Mouse (Mus musculus) telencephalon, adult 2 months (tissue): ENCODE measurements at regions not wholly inside any gene's neighbourhood (a gene's known extent, or its start where the extent isn't known, plus 50 kb on each side); places are given as distances from the start of the nearest gene placed in this dataset.

Experiments
- DNase-seq: peaks from one replicate; pipeline ENCODE4 v3.0.0-alpha.2; 2011; ENCODE audit warnings: low read depth, low spot score

DNA sequence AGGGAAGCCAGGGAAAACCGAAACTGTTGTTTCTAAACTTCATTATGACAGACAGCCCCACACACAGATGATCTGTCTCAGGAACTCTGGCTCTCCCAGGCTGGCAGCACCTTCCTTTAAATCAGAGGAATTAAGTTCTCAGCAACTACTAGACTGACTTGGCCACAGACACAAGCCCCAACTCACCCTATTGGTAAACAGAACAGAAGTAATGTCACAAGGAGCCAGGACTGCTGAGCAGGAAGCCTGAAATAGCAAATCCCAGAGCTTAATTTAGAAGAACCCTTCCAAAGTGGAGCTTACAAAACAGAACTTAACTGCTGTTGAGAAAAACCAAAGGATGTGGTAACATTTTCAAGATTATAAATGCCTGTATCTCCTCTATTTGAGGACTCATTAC lies 174.8 kb downstream of the Nfkbiz start:
- peak; percentile 21 for DNase-seq

DNA sequence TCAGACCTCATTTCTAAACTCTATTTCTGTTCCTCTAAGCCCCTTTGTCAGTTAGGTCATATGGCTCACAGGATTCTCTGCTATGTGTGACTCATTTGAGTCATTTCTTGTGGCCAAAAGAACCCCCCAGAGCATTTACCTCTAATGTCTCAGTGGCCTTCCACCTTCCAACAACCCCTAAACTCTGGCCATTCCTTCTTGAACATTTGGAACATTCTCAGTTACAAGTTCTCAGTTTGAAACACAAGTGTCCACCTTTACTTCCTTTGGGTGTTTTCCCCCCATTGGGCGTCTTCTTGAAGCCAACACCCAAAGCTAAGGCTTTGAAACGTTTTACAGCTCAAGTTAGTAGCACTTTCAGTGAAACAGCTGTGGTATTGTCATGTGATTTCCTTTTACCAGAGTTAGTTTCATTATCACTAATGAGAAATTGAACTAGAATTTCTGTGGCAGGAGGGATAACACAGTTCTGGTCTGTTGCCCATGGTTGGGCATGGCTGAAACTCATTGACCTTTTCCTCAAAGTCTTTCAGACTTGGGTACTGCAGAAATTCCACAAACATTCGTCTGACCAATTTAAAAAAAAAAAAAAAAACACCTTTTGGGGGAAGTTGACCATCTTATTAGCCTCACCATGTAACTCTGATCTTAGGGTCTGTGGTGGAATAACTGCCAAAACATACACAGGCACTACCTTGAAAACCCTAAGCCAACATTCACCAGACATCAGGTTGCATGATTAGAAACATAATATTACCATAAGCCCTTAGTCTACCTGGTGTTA lies 201.8 kb downstream of the Nfkbiz start:
- no peak for DNase-seq

DNA sequence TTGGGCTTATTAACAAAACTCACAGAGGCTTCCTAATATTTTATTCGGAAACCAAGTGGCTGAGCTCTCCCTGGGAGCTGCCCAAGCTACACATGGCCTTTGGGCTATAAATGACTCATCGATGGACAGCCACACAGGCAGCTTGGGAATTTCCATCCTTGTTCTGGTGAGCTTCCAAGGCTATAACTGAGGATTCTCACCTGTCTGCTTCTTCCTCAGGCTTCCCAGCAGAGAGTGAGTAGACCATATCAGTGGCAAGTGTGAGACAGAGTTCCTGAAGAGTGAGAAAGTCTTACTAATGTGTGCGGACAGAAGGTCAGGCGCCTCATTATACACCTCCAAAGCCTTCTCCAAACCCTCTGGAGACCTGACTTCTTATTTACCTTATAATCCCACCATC lies 202.5 kb downstream of the Nfkbiz start:
- DNase-seq, result no peak

GRCm38 (mm10) chr16:55634691-55635090 lies 204.0 kb downstream of the Nfkbiz start:
- no peak for DNase-seq

GRCm38 (mm10) chr16:55632220-55632619 lies 206.5 kb downstream of the Nfkbiz start:
- DNase-seq, result no peak

- no peak for DNase-seq
These were observed 207.1 kb downstream of the Nfkbiz start for GRCm38 (mm10) chr16:55631637-55632036.

DNA sequence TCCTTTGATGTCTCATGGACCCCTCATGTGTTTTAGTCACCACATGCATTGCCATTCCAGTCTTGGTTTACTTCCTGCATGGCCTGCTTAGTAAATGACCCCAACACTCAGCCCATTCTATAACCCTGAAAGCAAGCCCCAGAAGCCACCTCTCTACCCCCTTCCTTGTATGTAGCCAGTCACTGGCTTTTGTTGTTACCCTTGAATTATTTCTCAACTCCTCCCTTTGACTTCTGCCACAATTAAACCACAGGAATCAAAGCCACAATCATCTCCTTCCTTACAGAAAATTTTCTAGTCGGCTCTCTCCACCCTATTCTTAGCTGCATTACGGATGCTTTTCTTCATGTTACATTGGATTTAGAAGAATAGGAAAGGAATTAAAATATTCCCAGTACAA lies 207.7 kb downstream of the Nfkbiz start:
- DNase-seq, result no peak

DNA sequence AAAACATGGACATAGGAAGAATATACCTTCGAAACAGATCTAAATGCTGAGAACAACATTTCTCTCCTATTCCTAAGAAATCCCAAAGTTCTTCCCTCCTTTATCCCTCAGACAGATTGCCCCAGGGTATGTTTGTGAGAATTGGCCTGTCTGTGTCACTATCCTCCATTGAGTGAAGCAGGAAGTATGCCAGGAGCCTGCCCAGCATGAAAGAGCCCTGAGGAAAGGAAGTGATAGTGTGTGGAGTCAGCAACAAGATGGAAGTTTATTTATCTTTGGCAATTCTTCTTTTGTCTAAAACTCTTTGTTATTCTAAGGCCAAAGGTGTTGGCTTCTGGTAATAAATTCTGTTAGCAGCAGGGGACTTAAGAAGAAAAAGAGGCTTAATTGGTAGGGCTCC lies 211.2 kb downstream of the Nfkbiz start:
- DNase-seq, result no peak

DNA sequence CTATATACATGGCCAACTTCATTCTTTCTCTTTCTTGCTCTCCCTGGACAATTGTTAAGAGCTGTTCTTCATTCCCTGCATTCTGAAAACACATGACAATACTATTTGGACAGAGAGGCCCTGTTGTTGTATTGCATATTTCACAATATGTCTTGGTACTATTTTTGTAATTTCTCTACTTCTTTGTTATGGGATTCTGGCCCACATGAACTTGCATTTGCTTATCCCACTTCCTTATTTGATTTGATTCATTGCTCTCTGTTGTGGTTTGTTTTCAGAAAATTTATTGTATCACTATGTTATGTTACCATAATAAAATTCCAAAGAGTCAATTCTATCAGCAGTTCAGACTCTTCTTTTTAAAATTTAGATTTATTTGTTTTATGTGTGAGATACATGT lies 215.3 kb downstream of the Nfkbiz start:
- no peak for DNase-seq

DNA sequence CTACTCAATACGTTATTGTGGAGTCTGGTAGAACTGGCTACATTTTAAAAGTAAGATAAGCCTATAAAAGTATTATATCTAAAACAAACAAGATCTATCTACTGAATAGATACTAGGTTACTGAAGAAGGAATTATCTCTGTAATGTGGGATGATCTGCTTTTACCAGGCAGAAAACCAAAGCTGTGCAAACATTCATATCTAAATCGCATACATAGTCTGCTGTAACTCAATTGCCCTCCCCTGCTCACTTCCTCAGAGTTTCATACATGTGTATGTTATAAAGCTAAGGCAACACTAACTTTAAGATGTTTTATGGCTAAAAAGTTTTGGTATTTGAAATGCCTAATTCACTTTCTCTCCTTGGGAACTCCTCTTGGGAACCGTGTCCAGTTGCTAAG lies 219.0 kb downstream of the Nfkbiz start:
- DNase-seq, result no peak

GRCm38 (mm10) chr16:55617958-55618357 lies 220.7 kb downstream of the Nfkbiz start:
- no peak for DNase-seq

DNA sequence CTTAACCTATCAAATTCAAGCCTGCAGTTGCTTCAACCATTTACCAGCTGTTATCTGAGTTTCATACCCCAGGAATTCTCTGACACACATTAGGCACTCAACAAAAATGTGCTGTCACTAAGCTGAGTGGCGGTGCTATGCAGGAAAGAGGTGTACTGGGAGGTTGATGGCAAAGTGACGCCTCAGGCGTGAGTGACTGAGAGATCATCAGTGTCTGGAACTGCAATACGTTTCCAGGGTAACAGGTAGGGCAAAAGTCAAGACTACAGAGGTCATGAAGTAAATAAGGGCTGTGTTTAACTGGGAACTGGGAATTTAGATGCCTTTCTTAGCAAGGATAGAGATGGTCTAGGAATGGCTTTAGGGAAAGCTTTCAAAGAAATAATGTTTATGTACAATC lies 221.2 kb downstream of the Nfkbiz start:
- DNase-seq, result no peak

DNA sequence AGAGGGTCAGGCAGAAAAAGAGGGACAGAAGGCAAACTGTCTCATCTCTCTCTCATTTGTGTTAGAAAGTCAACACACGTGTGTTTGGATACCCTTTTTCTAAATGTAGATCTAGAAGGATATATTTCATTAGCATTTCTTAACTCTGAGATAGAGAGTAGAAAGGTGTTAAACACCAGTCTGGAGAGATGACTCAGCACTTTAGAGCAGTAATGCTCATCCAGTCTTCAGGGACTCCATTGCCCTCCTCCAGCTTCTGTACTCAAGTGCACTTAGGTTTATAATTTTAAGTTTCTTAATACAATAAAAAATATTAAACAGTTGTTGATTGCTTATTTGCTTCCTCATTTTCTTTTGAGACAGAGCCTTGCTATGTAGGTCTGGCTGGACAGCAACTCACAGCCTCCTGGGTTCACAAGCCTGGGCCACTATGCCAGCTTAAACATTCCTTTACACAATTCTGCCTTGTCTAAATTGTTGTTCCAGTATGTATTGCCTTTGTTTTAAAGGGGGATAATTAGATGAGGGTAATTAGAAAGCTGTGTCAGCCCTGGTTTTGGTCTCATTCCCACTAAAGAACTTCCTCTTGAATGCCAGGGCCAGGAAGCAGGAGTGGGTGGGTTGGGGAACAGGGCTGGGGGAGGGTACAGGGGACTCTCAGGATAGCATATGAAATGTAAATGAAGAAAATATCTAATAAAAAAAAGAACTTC lies 222.1 kb downstream of the Nfkbiz start:
- DNase-seq, result no peak

DNA sequence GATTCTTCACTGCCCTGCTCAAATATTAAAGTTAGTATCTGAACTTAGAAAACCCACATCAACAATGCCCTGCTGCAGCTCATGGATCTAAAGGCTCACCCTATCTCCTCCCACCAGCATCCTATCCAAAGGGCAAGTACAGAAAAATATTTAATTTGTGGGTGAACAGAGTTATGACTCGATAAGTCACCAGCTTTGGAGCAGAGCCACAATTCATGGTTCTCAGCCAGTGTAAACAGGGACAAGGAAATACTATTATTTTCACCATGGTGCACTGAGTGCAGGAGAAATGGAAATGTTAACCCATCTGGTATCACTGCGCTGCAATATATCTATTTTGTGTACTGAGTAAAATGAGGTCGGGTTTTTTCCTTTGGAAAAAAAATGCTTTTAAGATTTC lies 225.8 kb downstream of the Nfkbiz start:
- DNase-seq, result no peak

DNA sequence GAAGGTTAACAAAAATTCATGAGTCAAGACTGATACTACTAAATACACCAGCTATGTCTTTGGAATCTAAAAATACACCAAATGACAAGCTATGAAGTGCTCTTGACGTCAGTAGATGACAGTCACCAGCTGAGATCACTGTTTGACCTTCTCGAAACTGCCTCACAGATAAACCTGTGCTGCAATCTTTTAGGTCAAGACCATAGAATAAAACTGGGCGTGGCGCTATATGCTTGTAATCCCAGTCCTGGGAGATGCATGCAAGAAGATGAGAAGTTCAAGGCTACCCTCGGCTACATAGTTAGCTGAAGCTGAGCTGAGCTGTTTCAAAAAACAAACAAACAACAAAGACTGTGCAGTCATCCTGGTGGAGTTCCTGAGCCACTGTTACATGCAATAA lies 226.7 kb downstream of the Nfkbiz start:
- DNase-seq, result no peak

- no peak for DNase-seq
These were observed 227.5 kb downstream of the Nfkbiz start for GRCm38 (mm10) chr16:55611172-55611571.

DNA sequence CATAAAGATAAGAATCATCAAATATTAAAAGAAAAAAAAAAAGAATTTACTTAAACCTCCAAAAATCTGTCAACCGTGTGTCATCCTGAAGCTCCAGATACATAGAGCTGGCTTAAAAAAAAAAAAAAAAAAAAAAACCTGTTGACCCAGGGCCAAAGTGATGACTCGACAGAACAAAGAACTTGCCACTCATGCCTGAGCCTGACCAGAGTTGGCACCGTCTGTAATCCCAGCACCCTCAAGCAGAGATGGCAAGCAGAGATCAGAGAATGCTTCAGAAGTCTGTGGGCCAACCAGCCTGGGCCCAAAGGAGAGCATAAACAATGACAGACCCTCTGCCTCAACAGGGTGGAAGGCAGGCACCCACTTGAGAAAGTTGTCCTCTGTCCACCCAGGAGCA lies 230.3 kb downstream of the Nfkbiz start:
- DNase-seq, result no peak

DNA sequence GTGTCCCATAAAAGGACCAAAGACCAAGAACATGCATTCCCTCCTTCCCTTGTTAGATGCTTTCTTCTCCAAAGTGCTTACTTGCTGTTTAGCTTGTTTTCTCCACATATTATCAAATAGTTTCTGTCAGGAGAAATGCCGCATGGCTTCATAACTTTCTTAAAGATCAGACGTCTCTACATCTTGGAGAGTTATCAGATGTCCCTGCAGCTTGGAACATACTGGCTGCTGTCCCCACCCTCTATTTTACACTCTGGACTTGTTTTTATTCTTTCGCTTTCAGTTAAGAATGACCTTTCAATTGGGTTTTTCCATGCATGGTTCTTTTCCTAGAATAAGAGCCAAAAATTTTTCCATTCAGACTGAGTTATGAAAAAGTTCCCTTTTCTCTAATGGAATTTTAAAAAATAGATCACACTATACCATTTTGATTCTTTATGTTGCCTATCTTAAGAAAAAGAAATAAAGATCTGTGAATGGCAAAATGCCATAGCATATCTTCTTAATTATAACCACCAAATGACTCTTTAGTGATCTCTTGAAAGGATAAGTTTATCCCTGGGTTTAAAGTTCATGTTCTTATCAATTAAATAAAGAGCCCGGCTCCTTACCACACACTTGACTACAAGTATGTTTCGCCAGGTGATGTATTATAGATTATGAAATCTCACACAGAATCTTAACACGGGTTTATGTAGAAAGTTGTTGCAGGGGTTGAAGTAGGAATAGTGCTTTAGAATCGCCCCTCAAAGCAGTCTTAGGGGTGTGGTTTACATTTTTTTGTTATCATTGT lies 232.1 kb downstream of the Nfkbiz start:
- no peak for DNase-seq

GRCm38 (mm10) chr16:55603611-55604010 lies 235.1 kb downstream of the Nfkbiz start:
- DNase-seq, result no peak

- no peak for DNase-seq
These were observed 249.2 kb downstream of the Nfkbiz start for GRCm38 (mm10) chr16:55589382-55589956.

- no peak for DNase-seq
These were observed 251.6 kb downstream of the Nfkbiz start for GRCm38 (mm10) chr16:55587138-55587537.

DNA sequence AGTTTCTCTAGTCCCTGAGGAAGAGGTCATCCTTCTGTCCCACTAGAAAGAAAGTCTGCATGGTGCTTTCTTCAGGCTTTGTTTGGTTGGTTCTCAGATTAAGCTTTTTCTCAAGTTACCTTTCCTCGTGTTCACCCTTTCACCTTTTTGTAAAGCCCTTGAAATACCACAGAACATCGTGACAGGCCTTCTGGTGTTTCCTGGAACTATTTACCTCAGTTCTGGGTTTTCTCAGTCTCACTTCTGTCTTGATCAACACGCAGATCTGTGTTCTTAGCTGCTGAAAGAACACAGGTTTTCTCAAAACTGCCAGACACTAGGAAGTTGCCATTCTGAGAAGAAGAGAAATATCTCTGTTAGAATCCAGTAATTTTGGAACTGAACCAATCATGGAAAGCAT lies 255.8 kb downstream of the Nfkbiz start:
- DNase-seq, result no peak
